Mouse (Mus musculus): ENCODE measurements at regions not wholly inside any gene's neighbourhood (a gene's known extent, or its start where the extent isn't known, plus 50 kb on each side); places are given as distances from the start of the nearest gene placed in this dataset.

- no peak overlapping the region for H3K27ac ChIP-seq (ENCODE audit: low read length)
- no peak overlapping the region for H3K4me2 ChIP-seq (ENCODE audit: low read depth, low read length)
- no peaks in the 10 kb centered on the region for H3K36me3 ChIP-seq (ENCODE audit: control insufficient read depth, insufficient read depth)
- 65% methylated on average over 1 of the region's 1 CpGs for WGBS (ENCODE audit: insufficient replicate concordance)
- no peaks in the 10 kb centered on the region for H3K9me3 ChIP-seq (replicated peaks; ENCODE audit: control insufficient read depth, low read length)
- ATAC-seq (ENCODE audit: low read depth), result no peak
- no peaks in the 10 kb centered on the region for H3K27me3 ChIP-seq (ENCODE audit: control insufficient read depth, insufficient read depth, low read depth, low read length)
- no peaks in the 10 kb centered on the region for H3K4me1 ChIP-seq (ENCODE audit: control insufficient read depth, low read depth, low read length)
- no peak overlapping the region for H3K9ac ChIP-seq (ENCODE audit: low read depth, low read length)
- H3K4me3 ChIP-seq (ENCODE audit: low read depth, low read length), result no peak overlapping the region
These were observed 53.6 kb upstream of the Ifnlr1 start for GRCm38 (mm10) chr4:135632443-135632842.

- no peak for ATAC-seq (ENCODE audit: low read depth)
- Histone ChIP-seq H3K4me1 (ENCODE audit: control insufficient read depth, low read depth, low read length) (no peaks in the 10 kb centered on the region), H3K9me3 (replicated peaks; ENCODE audit: control insufficient read depth, low read length) (no peaks in the 10 kb centered on the region), H3K36me3 (ENCODE audit: control insufficient read depth, insufficient read depth) (no peaks in the 10 kb centered on the region), H3K27me3 (ENCODE audit: control insufficient read depth, insufficient read depth, low read depth, low read length) (no peaks in the 10 kb centered on the region), H3K4me3 (ENCODE audit: low read depth, low read length) (no peak overlapping the region), H3K27ac (ENCODE audit: low read length) (no peak overlapping the region), H3K4me2 (ENCODE audit: low read depth, low read length) (no peak overlapping the region), H3K9ac (ENCODE audit: low read depth, low read length) (no peak overlapping the region)
- WGBS (ENCODE audit: insufficient replicate concordance), result 75% methylated on average over 12 of the region's 12 CpGs
These were observed 56.1 kb upstream of the Ifnlr1 start for GRCm38 (mm10) chr4:135629793-135630569.

- 78% methylated on average over 15 of the region's 15 CpGs for WGBS (ENCODE audit: insufficient replicate concordance)
- no peak for ATAC-seq (ENCODE audit: low read depth)
These were observed 53.0 kb upstream of the Grhl3 start for GRCm38 (mm10) chr4:135626461-135626860.

GRCm38 (mm10) chr4:135623121-135623707 is 49.8 kb upstream of the Grhl3 start:
- peak overlapping the region; percentile 96 for H3K27ac ChIP-seq (ENCODE audit: low read length)
- 33% methylated on average over 9 of the region's 9 CpGs for WGBS (ENCODE audit: insufficient replicate concordance)
- H3K4me2 ChIP-seq (ENCODE audit: low read depth, low read length), result peak overlapping the region; percentile 65
- H3K27me3 ChIP-seq (ENCODE audit: control insufficient read depth, insufficient read depth, low read depth, low read length), result peaks cover 2% of the 10 kb centered on the region; the same call in 1 of the 2 replicates
- no peaks in the 10 kb centered on the region for H3K9me3 ChIP-seq (replicated peaks; ENCODE audit: control insufficient read depth, low read length)
- H3K4me3 ChIP-seq (ENCODE audit: low read depth, low read length), result peak overlapping the region; percentile 29
- peak; percentile 97 for ATAC-seq (ENCODE audit: low read depth)
- H3K4me1 ChIP-seq (ENCODE audit: control insufficient read depth, low read depth, low read length), result peaks cover 31% of the 10 kb centered on the region
- no peaks in the 10 kb centered on the region for H3K36me3 ChIP-seq (ENCODE audit: control insufficient read depth, insufficient read depth)
- peak overlapping the region; percentile 47 for H3K9ac ChIP-seq (ENCODE audit: low read depth, low read length)

More at GRCm38 (mm10) chr4:135626461-135626860, 53.0 kb upstream of the Grhl3 start:
- Histone ChIP-seq H3K4me1 (ENCODE audit: control insufficient read depth, low read depth, low read length) (peaks cover 30% of the 10 kb centered on the region), H3K27me3 (ENCODE audit: control insufficient read depth, insufficient read depth, low read depth, low read length) (no peaks in the 10 kb centered on the region), H3K9me3 (replicated peaks; ENCODE audit: control insufficient read depth, low read length) (no peaks in the 10 kb centered on the region), H3K27ac (ENCODE audit: low read length) (no peak overlapping the region), H3K4me3 (ENCODE audit: low read depth, low read length) (no peak overlapping the region), H3K36me3 (ENCODE audit: control insufficient read depth, insufficient read depth) (no peaks in the 10 kb centered on the region), H3K4me2 (ENCODE audit: low read depth, low read length) (no peak overlapping the region), H3K9ac (ENCODE audit: low read depth, low read length) (no peak overlapping the region)

Measured in liver, embryonic 16.5 days (tissue).